Comparison of ENCODE assay signal across 12 mouse cellular contexts in genomic region chr5:140280205-140280604, GRCm38 (mm10).
"Had no signal": no experiment of that assay in that cellular context is flagged by ENCODE, and none has a peak within 500 bp of the region (broad histone marks: within the 10 kb centered on the region; RNA-seq: fewer than 3 reads in every experiment).

No protein-coding gene starts in this region.

- ATAC-seq: intestine, embryonic 16.5 days had no signal

- H3K9me3 ChIP-seq: limb, embryonic 12.5 days; neural tube, embryonic 12.5 days; stomach, embryonic 15.5 days had no signal

- DNase-seq: kidney, adult 8-10 months; kidney, postnatal 25 days; liver; lung, adult 18-20 months; right cerebral cortex, postnatal 14 days; thymus, adult 2 months; thymus, postnatal 36 days had no signal

- H3K27me3 ChIP-seq: limb, embryonic 12.5 days; neural tube, embryonic 12.5 days; stomach, embryonic 15.5 days had no signal

- H3K4me1 ChIP-seq: stomach, embryonic 15.5 days had no signal

- H3K4me2 ChIP-seq: limb, embryonic 12.5 days; neural tube, embryonic 12.5 days; stomach, embryonic 15.5 days had no signal

- H3K27ac ChIP-seq: limb, embryonic 12.5 days; liver, embryonic 14.5 days; neural tube, embryonic 12.5 days; stomach, embryonic 15.5 days had no signal

- H3K9ac ChIP-seq: limb, embryonic 12.5 days; liver, embryonic 14.5 days; neural tube, embryonic 12.5 days; stomach, embryonic 15.5 days had no signal

- H3K4me3 ChIP-seq: limb, embryonic 12.5 days; neural tube, embryonic 12.5 days; stomach, embryonic 15.5 days had no signal
